Mouse (Mus musculus) cerebellum, postnatal 4 days (tissue): Measurements from ENCODE around the gene Hectd3.

Experiments used
- DNase-seq, 2 experiments: peaks; one replicate each; pipeline ENCODE4 v3.0.0; 2022; ENCODE audit warnings: low spot score in 2 of 2, mixed read lengths in 1 of 2

Hectd3 gene

GRCm38 (mm10) chr4:116995131-116995797 lies at the start of gene Hectd3:
Gene Hectd3 (plus strand): TSS chr4:116995317.
- DNase-seq, result peak in 1 of 2 experiments; percentile 54

- no peak for DNase-seq
These were observed 43.5 kb upstream of the Hectd3 start for GRCm38 (mm10) chr4:116951642-116952041.

GRCm38 (mm10) chr4:116954951-116955350 lies 40.2 kb upstream of the Hectd3 start:
- DNase-seq, result no peak

GRCm38 (mm10) chr4:116976503-116976902 lies 18.6 kb upstream of the Hectd3 start:
- DNase-seq, result no peak

- DNase-seq, result no peak
These were observed 9.4 kb upstream of the Hectd3 start for GRCm38 (mm10) chr4:116985681-116986080.

- DNase-seq, result peak; percentile 57 to 85
These were observed 8.6 kb upstream of the Hectd3 start for GRCm38 (mm10) chr4:116986400-116987121.

- DNase-seq, result no peak
These were observed 8.0 kb upstream of the Hectd3 start for GRCm38 (mm10) chr4:116987122-116987456.

- DNase-seq, result no peak
These were observed 5.4 kb upstream of the Hectd3 start for GRCm38 (mm10) chr4:116989731-116990130.

- peak; percentile 81 to 89 for DNase-seq
These were observed 3.8 kb upstream of the Hectd3 start for GRCm38 (mm10) chr4:116991366-116991765.

GRCm38 (mm10) chr4:116993672-116994621 lies 1.2 kb upstream of the Hectd3 start, which contains the start of gene Urod:
Gene Urod (minus strand): TSS chr4:116994413.
- peak; percentile 84 to 89 for DNase-seq

- DNase-seq, result peak in 1 of 2 experiments; percentile 64
These were observed 650 bp downstream of the Hectd3 start for GRCm38 (mm10) chr4:116995798-116996135.

- no peak for DNase-seq
These were observed 4.5 kb downstream of the Hectd3 start for GRCm38 (mm10) chr4:116999513-117000154.

GRCm38 (mm10) chr4:117001957-117002356 lies 6.8 kb downstream of the Hectd3 start:
- no peak for DNase-seq

GRCm38 (mm10) chr4:117002543-117003521 lies 7.7 kb downstream of the Hectd3 start:
- DNase-seq, result peak in 1 of 2 experiments; percentile 68

- no peak for DNase-seq
These were observed 9.5 kb downstream of the Hectd3 start for GRCm38 (mm10) chr4:117004649-117005048.

- no peak for DNase-seq
These were observed 10.7 kb downstream of the Hectd3 start for GRCm38 (mm10) chr4:117005611-117006400.

- DNase-seq, result no peak
These were observed 11.9 kb downstream of the Hectd3 start for GRCm38 (mm10) chr4:117007058-117007457.

GRCm38 (mm10) chr4:117010231-117010630 lies 15.1 kb downstream of the Hectd3 start:
- no peak for DNase-seq

- DNase-seq, result no peak
These were observed 18.5 kb downstream of the Hectd3 start for GRCm38 (mm10) chr4:117013596-117013995.
